ENCODE assay signal across 17 mouse cellular contexts in genomic region chr8:117364374-117365160, GRCm38 (mm10).
DNase-seq lines count a peak whose midpoint lies in the region; ATAC-seq and TF ChIP-seq lines count a peak whose summit lies in the region.
"Had no signal": no experiment of that assay in that cellular context is flagged by ENCODE, and none has a peak within 500 bp of the region (broad histone marks: within the 10 kb centered on the region; RNA-seq: fewer than 3 reads in every experiment).

No protein-coding gene starts in this region.

- no peak for TF ChIP-seq EP300 in liver, postnatal 0 days (IDR thresholded peaks at IDR 0.05; ENCODE audit: low read depth)

- H3K9ac ChIP-seq in liver, embryonic 16.5 days (ENCODE audit: low read depth, low read length): no peak overlapping the region
- H3K9ac ChIP-seq in liver, postnatal 0 days (replicated peaks): no peak overlapping the region
- H3K9ac ChIP-seq: neural tube, embryonic 12.5 days had no signal

- H3K4me1 ChIP-seq in heart, embryonic 10.5 days: peaks cover 77% of the 10 kb centered on the region
- H3K4me1 ChIP-seq in liver, embryonic 16.5 days (ENCODE audit: control insufficient read depth, low read depth, low read length): peaks cover 65% of the 10 kb centered on the region
- H3K4me1 ChIP-seq in liver, postnatal 0 days (ENCODE audit: insufficient read depth): peaks cover 78% of the 10 kb centered on the region

- 89% methylated on average over 19 of the region's 19 CpGs for WGBS in heart, embryonic 10.5 days
- whole genome bisulfite sequencing in liver, embryonic 16.5 days (ENCODE audit: insufficient replicate concordance): 69% methylated on average over 19 of the region's 19 CpGs
- WGBS in liver, postnatal 0 days (ENCODE audit: insufficient replicate concordance): 71% methylated on average over 19 of the region's 19 CpGs

- TF ChIP-seq CTCF in liver, postnatal 0 days (IDR thresholded peaks at IDR 0.05; ENCODE audit: low read depth): no peak

- H3K9me3 ChIP-seq in heart, embryonic 10.5 days: no peaks in the 10 kb centered on the region
- no peaks in the 10 kb centered on the region for H3K9me3 ChIP-seq in liver, embryonic 16.5 days (replicated peaks; ENCODE audit: control insufficient read depth, low read length)
- no peaks in the 10 kb centered on the region for H3K9me3 ChIP-seq in liver, postnatal 0 days (ENCODE audit: low read length)
- H3K9me3 ChIP-seq: G1E; midbrain, embryonic 10.5 days; neural tube, embryonic 12.5 days had no signal

- H3K4me3 ChIP-seq in heart, embryonic 10.5 days: no peak overlapping the region
- no peak overlapping the region for H3K4me3 ChIP-seq in liver, embryonic 16.5 days (ENCODE audit: low read depth, low read length)
- no peak overlapping the region for H3K4me3 ChIP-seq in liver, postnatal 0 days (ENCODE audit: low read depth, low read length)
- H3K4me3 ChIP-seq: midbrain, embryonic 10.5 days; neural tube, embryonic 12.5 days had no signal

- no peaks in the 10 kb centered on the region for H3K27me3 ChIP-seq in heart, embryonic 10.5 days (ENCODE audit: insufficient read depth, poor library complexity, severe bottlenecking)
- H3K27me3 ChIP-seq in liver, embryonic 16.5 days (ENCODE audit: control insufficient read depth, insufficient read depth, low read depth, low read length): no peaks in the 10 kb centered on the region
- H3K27me3 ChIP-seq in liver, postnatal 0 days (ENCODE audit: insufficient read depth, low read length): no peaks in the 10 kb centered on the region
- H3K27me3 ChIP-seq: neural tube, embryonic 12.5 days had no signal

- H3K4me2 ChIP-seq in liver, embryonic 16.5 days (ENCODE audit: low read depth, low read length): no peak overlapping the region
- no peak overlapping the region for H3K4me2 ChIP-seq in liver, postnatal 0 days (ENCODE audit: low read depth, low read length)
- H3K4me2 ChIP-seq: neural tube, embryonic 12.5 days had no signal

- no peak for DNase-seq in heart, embryonic 10.5 days (ENCODE audit: low spot score)
- DNase-seq in heart, adult 9 months (ENCODE audit: low spot score in 2 of 2): no peak
- DNase-seq in liver: no peak
- DNase-seq in liver, postnatal 0 days: peak; percentile 63
- DNase-seq in ovary, postnatal 10 days (ENCODE audit: low spot score): no peak
- no peak for DNase-seq in layer of hippocampus, postnatal 25 days (ENCODE audit: extremely low spot score in 1 of 2, low spot score in 1 of 2)
- DNase-seq: B cell, adult 2 months; cerebellum, adult 18-20 months; layer of hippocampus, adult 9-11 months; right cerebral cortex, adult 18-20 months; thymus, postnatal 36 days had no signal

- H3K36me3 ChIP-seq in heart, embryonic 10.5 days: no peaks in the 10 kb centered on the region
- no peaks in the 10 kb centered on the region for H3K36me3 ChIP-seq in liver, embryonic 16.5 days (ENCODE audit: control insufficient read depth, insufficient read depth)
- no peaks in the 10 kb centered on the region for H3K36me3 ChIP-seq in liver, postnatal 0 days (replicated peaks; ENCODE audit: insufficient read depth, low read length)
- H3K36me3 ChIP-seq: midbrain, embryonic 10.5 days; neural tube, embryonic 12.5 days had no signal

- no peak for ATAC-seq in liver, embryonic 16.5 days (ENCODE audit: low read depth)
- peak; percentile 43 for ATAC-seq in liver, postnatal 0 days
- ATAC-seq in monocyte, adult 5-6 weeks (replicated peaks; ENCODE audit: insufficient number of reproducible peaks, low FRiP score, low TSS enrichment, poor library complexity, severe bottlenecking): peak; percentile 79
- ATAC-seq: activated CD4-positive, CD25-positive, alpha-beta regulatory T cell, adult 4 months had no signal

- H3K27ac ChIP-seq in heart, embryonic 10.5 days: peak overlapping the region; percentile 1; the same call in 1 of the 2 replicates
- 0 out of 2 replicates have a peak overlapping the region, but pooled peaks have one; percentile 13 for H3K27ac ChIP-seq in liver, embryonic 16.5 days (ENCODE audit: low read length)
- no peak overlapping the region for H3K27ac ChIP-seq in liver, postnatal 0 days (ENCODE audit: low read depth)
- H3K27ac ChIP-seq: midbrain, embryonic 10.5 days; neural tube, embryonic 12.5 days had no signal
